Mouse (Mus musculus): ENCODE measurements around the gene Fam124b. TPM values are rescaled to one million over a fixed set of nuclear protein-coding genes. Genes with fewer than 3 reads are reported as not detected.

Gene Fam124b
- polyA plus RNA-seq, 1 experiment = 33.7 TPM

GRCm38 (mm10) chr1:80240017-80240660, 21.9 kb upstream of the Fam124b start:
- H3K27ac ChIP-seq (ENCODE audit: control insufficient read depth, insufficient read depth, low read depth, low read length) = no peak overlapping the region
- TF ChIP-seq POLR2A (IDR thresholded peaks at IDR 0.05; ENCODE audit: control insufficient read depth, low read depth, low read length) = no peak
- no peak for TF ChIP-seq CTCF (IDR thresholded peaks at IDR 0.05; ENCODE audit: control insufficient read depth, insufficient read depth, insufficient replicate concordance, low read depth, low read length)
- no peak overlapping the region for H3K4me3 ChIP-seq (ENCODE audit: control insufficient read depth, low read depth, low read length)

DNA sequence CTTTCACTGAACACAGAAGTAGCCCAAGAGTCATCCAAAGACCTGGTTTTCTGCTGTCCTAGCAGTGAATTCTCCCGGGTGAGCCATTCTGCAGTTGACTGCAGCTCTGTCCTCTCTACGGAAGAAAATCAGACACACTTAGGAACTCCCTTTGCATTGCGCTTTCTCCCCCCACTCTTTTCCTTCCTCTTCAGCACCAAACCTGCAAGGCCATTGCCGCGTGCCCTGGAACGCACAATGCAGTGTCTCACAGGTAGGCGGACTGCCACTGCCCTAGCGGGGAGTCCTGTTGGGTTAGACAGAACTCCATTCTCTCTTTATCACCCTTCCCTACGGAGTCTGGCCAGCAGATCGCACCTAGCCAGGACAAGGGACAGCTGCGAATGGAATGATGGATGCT, 21.2 kb upstream of the Fam124b start:
- no peaks in the 10 kb centered on the region for H3K36me3 ChIP-seq (ENCODE audit: control insufficient read depth, insufficient read depth, low read length)
- TF ChIP-seq POLR2A (IDR thresholded peaks at IDR 0.05; ENCODE audit: control insufficient read depth, low read depth, low read length) = no peak
- no peak for TF ChIP-seq CTCF (IDR thresholded peaks at IDR 0.05; ENCODE audit: control insufficient read depth, insufficient read depth, insufficient replicate concordance, low read depth, low read length)
- H3K4me3 ChIP-seq (ENCODE audit: control insufficient read depth, low read depth, low read length) = no peak overlapping the region
- no peak overlapping the region for H3K27ac ChIP-seq (ENCODE audit: control insufficient read depth, insufficient read depth, low read depth, low read length)
- H3K27me3 ChIP-seq (ENCODE audit: control insufficient read depth, insufficient read depth, low read length) = no peaks in the 10 kb centered on the region
- H3K4me1 ChIP-seq (ENCODE audit: control insufficient read depth, insufficient read depth, low read length) = peaks cover 7% of the 10 kb centered on the region

More at GRCm38 (mm10) chr1:80240017-80240660, 21.9 kb upstream of the Fam124b start:
- peaks cover 7% of the 10 kb centered on the region for H3K4me1 ChIP-seq (ENCODE audit: control insufficient read depth, insufficient read depth, low read length)
- H3K36me3 ChIP-seq (ENCODE audit: control insufficient read depth, insufficient read depth, low read length) = no peaks in the 10 kb centered on the region
- no peaks in the 10 kb centered on the region for H3K27me3 ChIP-seq (ENCODE audit: control insufficient read depth, insufficient read depth, low read length)

DNA sequence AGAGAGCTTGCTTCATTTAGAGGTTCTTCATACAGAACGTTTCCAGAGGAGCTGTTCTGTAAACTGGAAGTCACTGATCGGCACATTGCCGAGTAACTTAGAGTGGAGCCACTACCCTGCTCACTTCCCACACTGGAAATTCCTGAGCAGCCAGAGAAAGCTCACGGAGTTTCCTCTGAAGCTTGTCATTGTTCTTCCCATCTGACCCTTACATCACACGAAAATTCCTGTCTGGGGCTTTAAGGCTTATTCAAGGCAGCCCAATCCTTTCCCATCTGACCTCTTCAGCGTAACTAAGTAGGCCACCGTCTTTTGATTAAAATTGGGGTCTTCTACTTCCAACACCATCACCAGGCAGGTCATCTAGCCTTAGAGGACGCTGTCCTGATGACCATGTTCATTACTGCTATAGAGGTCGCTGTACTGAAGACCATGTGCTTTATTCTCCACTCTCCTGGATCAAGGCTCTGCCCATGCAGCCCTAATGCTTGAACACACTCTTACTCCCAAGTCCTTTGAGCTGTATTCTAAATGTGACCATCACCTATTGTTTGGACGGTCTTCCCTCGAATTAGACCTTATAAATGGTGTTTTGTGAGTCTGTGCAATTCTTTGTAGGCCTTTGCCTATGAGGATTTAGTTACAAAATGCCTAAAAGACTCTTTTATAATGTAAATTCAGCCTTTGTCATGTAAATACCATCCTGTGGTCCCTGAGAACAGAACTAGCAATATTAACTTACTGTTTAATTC, 18.9 kb upstream of the Fam124b start:
- Histone ChIP-seq H3K4me3 (ENCODE audit: control insufficient read depth, low read depth, low read length) (no peak overlapping the region), H3K36me3 (ENCODE audit: control insufficient read depth, insufficient read depth, low read length) (no peaks in the 10 kb centered on the region), H3K4me1 (ENCODE audit: control insufficient read depth, insufficient read depth, low read length) (peaks cover 7% of the 10 kb centered on the region), H3K27ac (ENCODE audit: control insufficient read depth, insufficient read depth, low read depth, low read length) (no peak overlapping the region), H3K27me3 (ENCODE audit: control insufficient read depth, insufficient read depth, low read length) (no peaks in the 10 kb centered on the region)
- TF ChIP-seq CTCF (IDR thresholded peaks at IDR 0.05; ENCODE audit: control insufficient read depth, insufficient read depth, insufficient replicate concordance, low read depth, low read length) (no peak), POLR2A (IDR thresholded peaks at IDR 0.05; ENCODE audit: control insufficient read depth, low read depth, low read length) (no peak)

- no peak overlapping the region for H3K27ac ChIP-seq (ENCODE audit: control insufficient read depth, insufficient read depth, low read depth, low read length)
- no peaks in the 10 kb centered on the region for H3K27me3 ChIP-seq (ENCODE audit: control insufficient read depth, insufficient read depth, low read length)
- no peak overlapping the region for H3K4me3 ChIP-seq (ENCODE audit: control insufficient read depth, low read depth, low read length)
- peaks cover 7% of the 10 kb centered on the region for H3K4me1 ChIP-seq (ENCODE audit: control insufficient read depth, insufficient read depth, low read length)
- TF ChIP-seq POLR2A (IDR thresholded peaks at IDR 0.05; ENCODE audit: control insufficient read depth, low read depth, low read length) (no peak), CTCF (IDR thresholded peaks at IDR 0.05; ENCODE audit: control insufficient read depth, insufficient read depth, insufficient replicate concordance, low read depth, low read length) (no peak)
- H3K36me3 ChIP-seq (ENCODE audit: control insufficient read depth, insufficient read depth, low read length) = no peaks in the 10 kb centered on the region
Measured at GRCm38 (mm10) chr1:80236126-80236525, 17.9 kb upstream of the Fam124b start.

- Histone ChIP-seq H3K27me3 (ENCODE audit: control insufficient read depth, insufficient read depth, low read length) (no peaks in the 10 kb centered on the region), H3K27ac (ENCODE audit: control insufficient read depth, insufficient read depth, low read depth, low read length) (no peak overlapping the region), H3K4me3 (ENCODE audit: control insufficient read depth, low read depth, low read length) (no peak overlapping the region), H3K4me1 (ENCODE audit: control insufficient read depth, insufficient read depth, low read length) (no peaks in the 10 kb centered on the region), H3K36me3 (ENCODE audit: control insufficient read depth, insufficient read depth, low read length) (no peaks in the 10 kb centered on the region)
- no peak for TF ChIP-seq CTCF (IDR thresholded peaks at IDR 0.05; ENCODE audit: control insufficient read depth, insufficient read depth, insufficient replicate concordance, low read depth, low read length)
- TF ChIP-seq POLR2A (IDR thresholded peaks at IDR 0.05; ENCODE audit: control insufficient read depth, low read depth, low read length) = no peak
Measured at GRCm38 (mm10) chr1:80230612-80231011, 12.3 kb upstream of the Fam124b start.

DNA sequence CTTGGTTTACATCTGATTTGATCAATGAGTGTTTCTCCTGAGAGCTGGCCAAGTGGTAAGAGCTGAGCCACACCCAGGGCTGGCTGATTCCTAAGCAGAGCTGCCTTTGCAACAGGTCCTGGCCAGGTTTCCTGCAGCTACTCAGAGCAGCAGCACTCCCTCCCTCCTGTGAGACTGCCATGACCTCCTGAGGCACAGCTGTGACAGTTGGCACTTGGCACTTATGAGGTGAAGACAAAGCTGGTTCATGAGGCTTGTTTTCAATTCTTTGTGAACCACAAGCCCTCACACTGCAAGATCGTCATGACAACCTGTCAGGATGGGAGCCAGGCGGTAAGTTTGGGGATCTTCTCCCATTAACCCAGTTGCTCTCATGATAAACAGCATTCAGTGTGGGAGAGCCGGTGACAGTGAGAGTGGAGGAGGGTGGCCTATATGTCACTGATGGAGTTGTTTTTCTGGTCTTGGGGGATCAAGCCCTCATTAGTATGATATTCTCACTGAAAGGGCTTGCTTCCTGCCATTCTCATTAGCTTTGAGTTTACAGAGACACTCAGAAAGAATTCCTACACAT, 6.7 kb upstream of the Fam124b start:
- no peak overlapping the region for H3K27ac ChIP-seq (ENCODE audit: control insufficient read depth, insufficient read depth, low read depth, low read length)
- TF ChIP-seq CTCF (IDR thresholded peaks at IDR 0.05; ENCODE audit: control insufficient read depth, insufficient read depth, insufficient replicate concordance, low read depth, low read length) = no peak
- TF ChIP-seq POLR2A (IDR thresholded peaks at IDR 0.05; ENCODE audit: control insufficient read depth, low read depth, low read length) = no peak
- no peak overlapping the region for H3K4me3 ChIP-seq (ENCODE audit: control insufficient read depth, low read depth, low read length)
- H3K36me3 ChIP-seq (ENCODE audit: control insufficient read depth, insufficient read depth, low read length) = no peaks in the 10 kb centered on the region
- no peaks in the 10 kb centered on the region for H3K27me3 ChIP-seq (ENCODE audit: control insufficient read depth, insufficient read depth, low read length)
- H3K4me1 ChIP-seq (ENCODE audit: control insufficient read depth, insufficient read depth, low read length) = no peaks in the 10 kb centered on the region

DNA sequence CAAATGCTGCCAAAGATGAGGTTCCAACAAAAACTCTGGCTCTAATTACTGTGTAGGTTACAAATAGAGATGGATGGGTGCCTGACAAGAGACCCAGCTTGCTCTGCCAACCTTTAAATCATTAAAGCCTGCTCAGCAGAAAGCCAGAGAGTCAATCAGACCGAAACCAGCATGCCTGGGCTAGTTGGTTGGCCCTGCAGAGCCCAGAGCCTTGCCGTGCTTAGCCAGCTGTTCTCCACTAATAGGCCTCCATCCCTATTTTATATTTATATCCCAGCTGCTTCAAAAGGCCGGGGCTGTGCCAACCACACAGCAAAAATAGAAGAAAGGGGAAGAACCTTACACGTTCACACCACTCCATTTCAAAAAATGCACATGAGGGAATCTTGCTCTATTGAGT, 2.9 kb upstream of the Fam124b start:
- no peaks in the 10 kb centered on the region for H3K36me3 ChIP-seq (ENCODE audit: control insufficient read depth, insufficient read depth, low read length)
- H3K27me3 ChIP-seq (ENCODE audit: control insufficient read depth, insufficient read depth, low read length) = no peaks in the 10 kb centered on the region
- H3K4me1 ChIP-seq (ENCODE audit: control insufficient read depth, insufficient read depth, low read length) = peaks cover 6% of the 10 kb centered on the region
- H3K4me3 ChIP-seq (ENCODE audit: control insufficient read depth, low read depth, low read length) = no peak overlapping the region
- H3K27ac ChIP-seq (ENCODE audit: control insufficient read depth, insufficient read depth, low read depth, low read length) = no peak overlapping the region
- TF ChIP-seq POLR2A (IDR thresholded peaks at IDR 0.05; ENCODE audit: control insufficient read depth, low read depth, low read length) (no peak), CTCF (IDR thresholded peaks at IDR 0.05; ENCODE audit: control insufficient read depth, insufficient read depth, insufficient replicate concordance, low read depth, low read length) (no peak)
